Mouse (Mus musculus) lung, adult 18-20 months (tissue): ENCODE results near the gene Fam160a1.

Experiments
- DNase-seq, 2 experiments: peaks; one replicate each; pipeline ENCODE4 v3.0.0; 2022; ENCODE audit warnings: mixed read lengths in 2 of 2

The Fam160a1 gene

DNA sequence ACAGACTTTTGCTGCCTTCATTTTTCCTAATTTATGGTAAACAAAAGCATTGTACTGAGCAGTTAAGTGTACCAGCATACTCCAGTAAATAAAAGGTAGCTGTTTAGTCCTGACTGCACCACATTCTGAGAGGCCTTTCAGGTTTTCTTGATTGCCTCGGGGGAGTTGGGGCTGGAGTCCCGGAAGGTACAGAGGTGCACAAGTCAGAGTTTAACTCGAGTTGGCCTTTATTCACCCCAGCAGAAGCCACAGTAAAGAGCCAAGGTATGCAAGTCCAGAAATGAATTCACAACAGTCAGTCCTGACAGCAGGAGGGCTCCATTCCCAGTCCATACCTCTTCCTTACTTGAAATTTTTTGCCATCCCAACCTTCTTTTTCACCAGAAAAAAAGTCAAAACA is 78.5 kb downstream of the Fam160a1 start:
- no peak for DNase-seq

DNA sequence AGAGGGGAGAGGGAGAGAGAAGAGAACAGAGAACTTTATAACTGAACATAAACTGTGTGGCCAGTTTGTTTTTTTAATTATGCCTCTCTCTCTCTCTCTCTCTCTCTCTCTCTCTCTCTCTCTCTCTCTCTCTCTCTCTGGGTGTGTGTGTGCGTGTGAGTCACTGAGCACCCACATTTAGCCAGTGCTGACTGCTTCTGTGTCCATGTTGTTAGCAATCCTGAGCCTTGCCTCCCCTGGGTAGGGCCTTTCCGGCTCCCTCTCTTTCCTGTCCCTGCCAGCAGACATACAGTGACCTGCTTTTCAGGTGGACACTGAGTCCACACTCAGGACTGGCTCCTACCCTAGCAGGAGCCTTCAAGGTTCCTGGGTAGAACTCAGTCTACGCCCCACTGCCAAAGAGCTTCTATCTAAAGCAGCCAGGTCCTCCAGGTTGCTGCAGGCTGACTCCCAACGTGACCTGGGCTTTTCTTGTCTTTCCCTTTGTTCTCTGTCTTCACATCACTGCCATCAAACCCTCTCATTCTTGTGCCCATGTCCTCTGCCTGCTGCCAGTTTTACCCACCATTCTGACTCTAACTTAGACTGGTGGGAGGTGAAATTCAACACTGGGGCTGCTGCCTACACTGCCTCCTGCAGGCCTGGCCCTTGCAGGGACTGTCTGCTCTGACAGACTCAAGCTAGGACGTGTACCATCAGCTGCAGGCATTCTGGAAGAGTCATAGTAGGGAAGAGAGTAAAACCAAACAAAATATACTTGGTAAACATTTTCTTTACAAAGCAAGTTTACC is 83.0 kb downstream of the Fam160a1 start:
- no peak for DNase-seq

DNA sequence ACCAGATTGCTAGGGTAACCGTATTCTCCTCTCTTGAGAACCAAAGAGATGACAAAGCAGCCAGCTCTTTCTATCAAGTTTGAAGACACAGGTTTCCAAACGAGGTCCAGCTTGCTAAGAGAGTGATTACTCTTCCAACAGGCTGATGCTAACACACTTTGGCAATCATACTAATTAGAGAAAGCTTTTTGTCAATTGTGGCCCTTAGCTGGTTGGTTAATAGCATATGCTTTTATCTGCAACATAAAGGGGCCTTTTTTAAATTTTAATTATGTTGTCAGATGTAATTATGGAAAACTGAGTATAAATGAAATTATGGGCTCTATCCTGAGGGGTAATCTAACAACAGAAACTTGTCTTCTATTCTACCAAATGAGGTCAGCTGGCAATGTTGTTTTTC is 89.9 kb downstream of the Fam160a1 start:
- DNase-seq = no peak

DNA sequence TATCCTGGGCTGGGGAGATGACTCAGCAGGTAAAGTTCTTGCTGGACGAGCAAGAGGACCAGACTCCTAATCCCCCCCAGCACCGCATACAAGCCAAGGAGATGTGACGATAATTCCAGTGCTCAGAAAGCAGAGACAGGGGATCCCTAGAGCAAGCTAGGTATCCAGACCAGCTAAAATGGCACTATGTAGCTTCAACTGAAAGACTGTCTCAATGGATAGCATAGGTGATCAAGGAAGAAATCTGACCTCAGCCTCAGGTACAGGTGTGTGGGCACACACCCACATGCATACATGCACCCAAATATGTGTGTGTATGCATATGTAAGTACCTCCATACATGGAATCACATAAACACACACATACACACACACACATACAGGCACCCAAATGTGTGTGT is 91.1 kb downstream of the Fam160a1 start:
- no peak for DNase-seq

DNA sequence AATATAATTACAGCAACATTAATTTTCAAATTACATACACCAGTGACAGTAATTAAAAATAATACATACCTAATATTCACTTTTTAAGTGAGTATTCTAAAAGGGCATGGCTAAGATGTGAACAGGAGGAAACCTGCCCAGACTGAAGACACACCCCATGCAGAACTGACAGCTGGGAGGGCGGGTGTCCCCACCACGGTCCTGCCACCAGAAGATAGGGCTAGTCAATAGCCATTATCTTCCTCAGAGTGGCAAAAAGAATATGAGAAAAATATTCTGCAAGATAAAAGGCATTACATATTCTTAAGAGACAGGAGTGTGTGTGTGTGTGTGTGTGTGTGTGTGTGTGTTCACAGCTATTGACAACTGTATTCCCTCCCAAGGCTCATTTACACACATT is 92.0 kb downstream of the Fam160a1 start:
- no peak for DNase-seq

DNA sequence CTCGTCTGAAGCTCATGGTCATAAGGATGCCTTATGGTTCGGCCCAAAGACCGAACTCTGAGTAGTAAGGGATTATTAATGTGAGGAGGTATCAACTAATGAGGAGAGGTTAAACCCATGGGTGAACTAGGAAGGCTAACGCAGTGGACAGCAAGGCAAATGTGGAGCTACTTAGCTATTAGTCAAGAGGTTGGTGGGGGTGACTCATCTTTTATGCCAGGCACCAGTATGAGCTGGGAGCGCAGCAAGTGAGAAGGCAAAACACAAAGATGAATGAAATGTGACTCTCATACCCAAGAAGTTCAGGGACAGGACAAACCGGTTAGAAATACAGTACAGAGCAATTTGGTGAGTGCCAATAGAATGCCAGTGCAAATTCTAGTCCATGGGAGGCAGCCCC is 94.5 kb downstream of the Fam160a1 start:
- DNase-seq = no peak

DNA sequence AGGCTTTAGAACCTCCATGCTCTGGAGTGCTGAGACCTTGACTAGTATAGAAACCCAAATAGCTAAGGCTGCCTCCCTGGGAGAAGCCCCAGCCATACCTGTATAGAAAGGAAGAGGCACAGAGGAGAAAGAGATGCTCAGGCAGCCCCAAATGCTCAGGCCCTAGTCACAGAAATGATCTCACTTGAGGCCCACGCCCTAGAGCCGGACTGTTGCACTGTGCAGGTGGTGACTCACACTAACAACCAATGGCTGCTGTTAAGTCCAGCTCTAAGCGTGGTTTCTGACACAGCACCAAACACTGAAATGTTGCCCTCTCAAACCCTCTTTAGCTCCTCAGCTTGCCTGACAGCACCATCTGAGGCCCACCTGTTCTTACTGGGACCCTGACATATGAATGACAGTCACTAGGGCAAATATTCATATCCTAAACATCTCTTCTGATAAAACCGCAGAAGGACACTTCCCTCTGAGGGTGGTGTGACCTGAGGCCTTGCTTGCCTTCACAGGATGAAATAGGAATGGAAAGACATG is 101.3 kb downstream of the Fam160a1 start:
- DNase-seq = no peak

DNA sequence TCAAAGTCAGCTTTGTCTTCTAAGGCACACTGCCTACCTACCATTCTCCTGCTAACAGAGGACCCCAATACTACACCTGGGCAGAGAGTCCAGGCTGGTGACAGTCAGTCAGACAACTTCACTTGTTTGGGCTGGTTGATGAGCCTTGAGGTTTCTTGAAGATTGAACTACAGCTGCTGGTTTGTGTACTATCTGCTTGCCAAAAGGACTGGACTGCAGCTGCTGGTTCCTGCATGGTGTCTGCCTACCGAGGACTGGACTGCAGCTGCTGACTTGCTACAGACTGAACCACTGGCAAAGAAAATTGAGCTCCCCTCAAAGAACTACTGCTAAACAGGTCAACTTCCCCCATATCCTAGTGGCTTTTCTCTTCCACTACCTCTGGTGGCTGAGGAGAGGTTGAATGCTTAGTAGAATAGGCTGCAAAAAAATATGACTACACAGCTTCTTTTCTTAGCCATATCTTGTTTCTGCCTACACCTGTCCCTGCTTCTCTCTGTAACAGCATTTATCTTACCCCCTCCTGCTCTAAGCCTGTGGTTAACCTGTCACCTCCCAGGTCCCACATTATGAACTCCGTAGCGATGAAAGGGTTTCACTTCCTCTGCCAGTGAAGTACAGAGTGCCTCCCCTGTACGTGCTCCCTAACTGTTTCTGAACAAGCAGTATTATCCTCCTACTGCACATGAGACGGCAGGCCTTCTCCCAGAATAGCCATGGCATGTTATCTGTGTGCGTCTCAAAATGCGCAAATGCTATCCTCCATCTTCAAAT is 103.0 kb downstream of the Fam160a1 start:
- DNase-seq = no peak

DNA sequence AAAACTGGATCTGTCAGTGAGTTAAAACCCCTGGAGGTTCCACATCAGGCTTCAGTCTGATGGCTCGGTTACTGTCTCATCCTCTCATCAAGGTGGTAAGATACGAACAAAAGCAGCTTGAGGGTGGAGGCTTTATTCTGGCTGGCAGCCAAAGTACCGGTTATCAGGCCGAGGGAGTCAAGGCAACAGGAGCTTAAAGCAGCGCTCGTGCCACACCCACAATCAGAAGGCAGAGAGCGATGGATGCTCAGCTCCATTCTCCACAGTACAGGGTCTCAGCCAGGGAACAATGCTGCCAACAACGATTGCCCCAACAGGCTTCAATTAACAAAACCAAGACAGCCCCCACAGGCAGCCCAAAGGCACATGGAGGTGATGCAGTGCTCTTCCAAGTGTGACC is 106.4 kb downstream of the Fam160a1 start:
- DNase-seq = peak; percentile 10 to 20

DNA sequence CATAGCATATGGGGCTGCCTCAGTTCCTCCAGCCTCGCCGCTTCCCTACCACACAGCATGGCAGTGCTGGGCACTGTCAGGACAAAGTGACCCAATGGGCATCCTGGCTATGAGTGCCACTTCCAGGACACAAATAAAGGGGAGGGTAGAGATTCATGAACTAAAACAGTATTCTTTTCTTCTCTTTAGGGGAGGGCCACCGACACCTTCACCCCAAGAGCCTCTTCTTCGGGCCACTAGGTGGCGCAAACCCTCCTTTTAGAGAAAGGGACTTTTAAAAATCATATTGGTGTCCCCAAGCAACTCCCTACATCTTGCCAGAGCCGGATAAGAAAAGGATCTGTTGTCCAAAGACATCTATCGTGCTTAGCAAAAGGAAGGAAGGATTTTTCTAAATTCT is 109.7 kb downstream of the Fam160a1 start:
- DNase-seq = peak; percentile 14 to 32

DNA sequence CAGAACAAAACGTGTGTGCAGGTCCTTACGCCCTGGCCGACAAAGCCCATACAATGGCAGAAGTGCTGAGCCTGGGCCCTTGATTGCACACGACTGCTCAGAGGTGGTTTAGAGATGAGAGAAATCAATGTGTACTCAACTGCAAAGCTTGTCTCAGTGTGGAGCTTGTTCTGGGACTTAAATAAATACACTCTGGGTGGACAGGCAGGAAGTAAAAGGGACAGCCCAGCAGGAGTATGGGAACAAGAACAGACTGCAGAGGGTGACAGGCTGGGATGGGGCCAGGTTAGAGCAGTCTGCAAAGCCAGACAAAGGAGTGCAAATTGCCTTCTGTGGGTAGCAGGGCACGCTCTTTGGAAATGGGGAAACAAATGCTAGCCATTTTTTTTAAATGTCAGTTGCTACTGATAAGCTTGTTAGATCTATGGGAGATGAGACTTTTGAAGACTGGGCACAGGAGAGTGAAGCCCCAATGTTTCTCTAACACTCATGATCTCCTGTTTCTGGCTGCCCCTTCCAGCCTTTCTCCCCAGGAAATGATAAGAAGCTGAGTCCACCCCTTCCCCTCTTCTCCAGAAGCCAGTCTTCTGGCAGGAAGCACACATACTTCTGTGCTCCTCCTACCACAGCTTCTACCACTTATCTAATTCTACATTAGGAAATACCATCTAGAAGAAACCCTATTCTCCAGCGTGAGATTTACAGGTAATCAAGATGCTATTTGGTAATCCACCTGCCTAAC is 113.8 kb downstream of the Fam160a1 start:
- DNase-seq = no peak

DNA sequence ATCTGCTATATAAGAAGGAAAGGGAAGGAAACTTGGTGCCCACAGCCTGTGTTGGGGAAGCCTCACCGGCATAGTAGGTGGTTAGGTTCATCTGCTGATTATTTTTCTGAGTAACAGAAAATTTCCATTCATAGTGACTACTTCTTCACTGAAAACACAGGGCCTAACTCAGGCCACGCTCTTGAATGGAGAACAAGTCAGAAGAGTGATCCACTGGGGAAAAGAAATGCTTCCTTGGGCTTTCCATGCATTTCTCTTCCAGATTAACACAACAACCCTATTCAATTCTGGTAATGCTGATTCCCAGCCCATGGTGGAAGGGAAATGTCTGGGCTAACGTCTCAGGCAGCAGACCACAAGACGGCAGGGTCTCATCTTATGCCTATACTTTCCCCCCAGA is 118.6 kb downstream of the Fam160a1 start:
- no peak for DNase-seq

DNA sequence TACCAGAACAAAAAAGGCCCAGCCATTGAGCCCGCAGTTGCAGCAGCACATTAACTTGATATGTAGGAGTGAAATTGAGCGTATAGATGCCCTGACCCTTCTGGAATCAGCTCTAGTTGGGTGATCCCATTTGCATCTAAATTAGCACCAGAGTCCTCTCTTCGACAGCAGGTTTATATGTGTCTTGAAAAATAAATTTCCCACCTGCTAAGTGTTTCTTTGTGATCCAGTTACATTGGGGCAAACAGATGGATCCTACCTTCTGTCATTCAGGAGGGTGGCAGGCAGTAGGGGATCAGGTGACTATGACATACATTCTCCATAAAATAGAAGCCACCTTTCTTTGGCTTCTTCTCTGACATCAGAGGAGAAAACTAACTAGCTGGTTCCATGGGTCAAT is 122.0 kb downstream of the Fam160a1 start:
- no peak for DNase-seq

DNA sequence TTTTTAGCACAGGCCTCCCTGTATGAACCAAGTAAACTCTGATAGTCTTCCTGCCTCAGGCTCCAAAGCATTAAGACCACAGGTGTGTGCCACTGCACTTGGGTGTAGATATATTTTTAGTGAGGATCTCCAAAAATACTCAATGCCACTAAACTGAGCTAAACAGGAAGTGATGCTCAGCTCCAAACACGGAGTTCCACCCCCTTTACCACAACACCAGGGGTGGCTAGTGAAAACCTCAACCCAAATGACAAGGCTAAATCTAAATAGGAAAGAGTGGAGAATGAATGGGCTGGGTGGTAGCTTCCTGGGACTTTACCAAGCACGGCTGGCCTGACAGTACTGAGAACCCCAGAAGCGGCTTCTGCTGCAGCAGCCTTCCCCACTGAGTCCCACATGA is 124.1 kb downstream of the Fam160a1 start:
- no peak for DNase-seq

DNA sequence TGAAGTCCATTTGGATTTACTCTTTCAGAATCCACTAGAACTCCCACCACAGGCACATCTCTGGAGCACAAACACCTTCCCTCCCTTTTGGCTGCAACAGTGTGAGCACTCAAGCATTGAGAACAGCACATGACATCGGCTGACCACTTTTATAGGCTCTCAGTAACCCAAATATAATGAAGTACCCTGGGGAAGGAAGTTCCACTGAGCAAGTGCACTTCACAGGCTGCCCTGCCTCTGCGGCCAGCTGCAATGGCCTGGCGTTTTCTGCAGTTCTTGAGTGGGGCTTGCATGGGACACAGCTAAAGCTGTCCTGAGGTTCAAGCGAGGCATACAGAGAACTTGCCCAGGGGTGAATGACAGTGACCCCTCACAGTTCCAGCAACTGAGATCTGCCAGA is 126.0 kb downstream of the Fam160a1 start:
- peak; percentile 34 to 56 for DNase-seq

DNA sequence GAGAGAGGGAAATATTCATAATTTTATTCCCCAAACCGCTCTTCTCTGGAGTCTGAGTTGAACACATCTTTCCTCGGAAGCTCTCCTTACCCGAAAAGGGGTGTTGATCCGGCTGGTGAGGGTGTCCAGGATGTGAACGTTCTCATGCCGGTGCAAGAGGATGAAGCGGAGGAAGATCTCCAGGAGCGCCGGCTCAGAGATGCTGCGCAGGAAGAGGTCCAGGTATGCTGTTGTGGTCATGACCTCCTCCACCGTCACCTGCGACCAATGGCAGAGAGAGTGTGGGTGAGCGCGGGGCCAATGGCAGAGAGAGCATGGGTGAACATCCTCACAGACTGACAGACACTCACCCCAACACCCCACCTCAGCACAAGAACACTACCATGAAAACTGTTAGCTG is 128.8 kb downstream of the Fam160a1 start:
- DNase-seq = no peak

DNA sequence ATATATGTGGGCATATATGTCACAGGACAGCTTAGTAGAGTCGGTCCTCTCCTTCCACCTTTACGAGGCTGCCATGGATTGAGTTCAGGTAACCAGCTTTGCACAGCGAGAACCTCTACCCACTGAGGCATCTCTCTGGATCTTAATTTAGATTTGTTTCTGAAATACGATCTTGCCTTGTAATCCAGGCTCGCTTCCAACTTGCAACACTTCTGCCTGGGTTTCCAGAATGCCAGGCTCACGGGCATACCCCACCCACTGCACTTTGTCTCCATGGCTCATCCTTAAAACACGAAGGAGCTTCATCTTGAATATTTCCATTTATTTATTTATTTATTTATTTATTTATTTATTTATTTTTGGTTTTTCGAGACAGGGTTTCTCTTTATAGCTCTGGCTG is 131.8 kb downstream of the Fam160a1 start:
- DNase-seq = no peak

DNA sequence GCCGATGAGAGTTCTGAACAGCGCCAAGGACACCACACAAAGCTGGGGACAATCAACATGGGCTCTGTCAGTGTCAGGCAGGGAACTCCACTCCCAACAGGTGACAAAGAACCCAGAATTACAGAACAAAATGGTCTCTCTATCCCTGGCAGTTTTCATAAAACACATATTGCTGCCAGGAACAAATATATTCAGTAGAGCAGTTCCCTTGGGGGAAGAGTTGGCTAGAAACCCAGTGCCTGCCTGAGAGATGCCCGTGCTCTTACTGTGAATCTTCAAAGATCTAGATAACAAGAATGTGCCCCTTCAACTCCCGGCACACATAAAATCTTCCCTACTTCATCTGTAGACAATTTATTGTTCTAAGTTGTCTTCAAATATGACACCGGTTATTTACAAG is 133.5 kb downstream of the Fam160a1 start:
- DNase-seq = no peak

DNA sequence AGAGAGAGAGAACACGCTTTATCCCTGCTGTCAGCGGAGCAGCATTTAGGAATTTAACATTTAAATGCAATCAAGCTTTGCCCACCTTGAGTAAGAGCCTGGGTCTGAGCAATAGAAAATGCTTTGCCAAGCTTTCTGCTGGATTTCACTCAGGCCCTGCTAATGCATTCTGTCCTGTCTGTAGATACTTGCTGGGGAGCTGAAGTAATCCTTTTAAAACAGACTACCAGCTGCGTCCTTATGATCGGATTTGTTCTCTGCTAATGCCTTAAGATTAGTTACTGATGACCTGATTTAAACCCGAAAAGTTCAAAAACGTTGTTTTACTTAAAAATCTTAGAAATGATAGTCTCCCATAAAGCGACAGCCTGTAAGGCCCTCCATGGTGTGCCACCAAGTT is 136.0 kb downstream of the Fam160a1 start:
- no peak for DNase-seq

DNA sequence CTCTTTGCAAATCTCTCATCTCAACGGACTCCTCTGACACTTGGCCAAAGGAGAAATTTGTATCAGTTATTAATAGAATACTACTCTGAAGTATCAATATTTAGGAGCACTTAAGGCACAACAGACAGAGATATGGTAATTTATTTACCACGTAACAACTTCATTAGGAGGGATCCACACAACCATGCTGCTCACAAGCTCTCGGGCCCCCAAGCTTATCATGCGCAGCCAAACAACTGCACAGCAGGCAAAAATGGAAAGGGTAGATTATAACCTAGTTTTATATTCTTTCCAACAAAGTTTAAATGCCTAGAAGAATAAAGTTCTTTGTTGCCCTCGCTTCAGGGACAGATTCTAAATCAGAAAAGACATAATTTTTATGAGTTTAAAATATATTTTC is 137.1 kb downstream of the Fam160a1 start:
- no peak for DNase-seq

DNA sequence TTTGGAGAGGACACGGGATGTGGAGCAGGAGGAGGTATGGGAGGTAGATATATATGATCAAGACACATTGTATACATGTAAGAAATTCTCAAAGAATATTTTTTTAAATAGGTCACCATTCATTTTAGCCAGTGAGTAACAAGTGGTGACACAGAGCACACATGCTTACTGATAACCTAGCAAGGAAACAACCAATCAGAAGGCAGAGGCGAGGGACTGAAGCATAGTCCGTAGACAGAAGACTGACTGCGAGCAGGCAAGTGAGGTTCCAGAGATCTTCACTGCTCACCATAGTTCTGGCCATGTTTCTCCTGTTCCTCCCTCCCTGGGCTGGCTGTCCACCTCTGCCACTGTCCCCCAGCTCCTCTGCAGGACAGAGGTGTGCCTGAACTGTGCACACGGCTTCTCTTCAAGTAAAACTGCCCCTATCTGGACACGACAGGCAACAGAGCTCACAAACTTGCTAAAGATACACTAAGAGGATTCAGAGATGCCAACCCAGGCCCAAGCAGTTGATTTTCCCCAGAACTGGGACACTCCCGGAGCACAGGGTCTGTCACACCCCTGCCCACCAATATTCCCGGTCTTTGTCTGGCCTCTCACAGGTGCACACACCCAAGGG is 137.7 kb downstream of the Fam160a1 start:
- DNase-seq = no peak

DNA sequence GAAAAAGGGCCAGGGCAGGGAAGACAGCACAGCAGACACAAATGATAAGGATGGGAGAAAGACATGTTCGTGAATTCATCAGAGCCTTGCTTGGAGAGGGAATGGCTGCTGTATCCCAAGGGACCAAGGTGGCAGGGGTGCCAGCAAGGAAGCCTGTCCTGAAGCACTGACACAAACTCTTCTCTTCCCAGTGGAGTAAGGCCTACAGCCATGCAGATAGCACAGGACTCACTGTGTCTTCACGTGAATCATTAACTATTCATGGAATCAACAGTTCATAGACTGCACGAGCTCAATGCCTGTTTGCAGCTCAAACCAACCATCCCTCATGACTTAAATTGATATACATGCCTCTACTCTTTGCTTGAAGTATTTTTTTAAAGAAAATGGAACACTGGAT is 139.1 kb downstream of the Fam160a1 start:
- no peak for DNase-seq

DNA sequence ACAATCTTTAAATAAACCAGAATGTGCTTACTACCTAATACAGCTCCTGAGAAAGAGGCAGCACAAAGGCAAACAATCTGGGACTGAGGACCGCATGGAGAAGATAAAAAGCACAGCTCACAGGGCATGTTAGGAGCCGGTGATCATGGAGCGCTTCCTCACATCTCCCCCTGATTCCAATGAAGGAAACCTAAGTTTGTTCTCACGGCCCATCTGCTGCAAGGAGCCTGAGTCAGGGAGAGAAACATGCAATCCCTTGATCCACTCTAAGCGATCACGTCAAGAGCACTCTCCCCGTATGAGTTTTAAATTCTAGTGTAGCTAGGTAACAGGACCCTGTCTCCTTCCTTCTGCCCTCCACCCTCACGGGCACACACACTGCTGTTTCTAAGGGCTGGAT is 140.0 kb downstream of the Fam160a1 start:
- no peak for DNase-seq
